Mouse (Mus musculus): ENCODE results near the gene Iqcn. TPM values are rescaled to one million over a fixed set of nuclear protein-coding genes. Genes with fewer than 3 reads are reported as not detected.

The Iqcn gene
- polyA plus RNA-seq (2014; fragmentation: Illumina TruSeq; extraction: RNeasy Lipid Tissue Mini Kit (QIAGEN cat#74804); ENCODE audit: low read depth, low replicate concordance) = 11.0 TPM

DNA sequence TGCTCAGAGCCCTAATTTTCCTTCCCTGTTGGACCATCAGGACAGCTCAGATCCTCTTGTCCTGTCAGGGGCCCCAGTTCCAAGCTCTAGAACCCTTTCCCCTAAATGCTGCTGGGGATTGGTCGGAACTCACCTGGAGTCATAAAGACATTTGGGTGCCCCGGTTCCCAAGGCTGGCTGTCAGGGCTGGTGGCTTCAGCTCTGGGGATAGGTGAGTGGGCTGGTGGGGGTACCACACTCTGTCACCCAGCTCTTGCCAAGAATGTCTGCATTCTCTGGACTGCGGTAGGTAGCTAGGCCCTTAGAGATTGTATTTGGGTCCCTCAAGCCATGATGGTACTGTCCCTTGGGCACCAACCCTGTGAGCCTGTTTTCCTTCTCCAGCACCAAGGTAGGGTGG is at the start of gene Iqcn:
TSS of gene Iqcn (plus strand) at position 171 of the 400 bp plus-strand sequence.

GRCm38 (mm10) chr8:70660273-70660725 is 43.0 kb upstream of the Iqcn start, which contains the start of gene Pgpep1:
TSS of gene Pgpep1 (minus strand) at chr8:70660388.

GRCm38 (mm10) chr8:70673079-70673856 is 30.0 kb upstream of the Iqcn start, which contains the start of gene Lsm4:
TSS of gene Lsm4 (plus strand) at chr8:70673248.

GRCm38 (mm10) chr8:70698310-70699109 is 4.7 kb upstream of the Iqcn start, which contains the start of gene Jund:
TSS of gene Jund (plus strand) at chr8:70698949.

GRCm38 (mm10) chr8:70718297-70718696 is 15.0 kb downstream of the Iqcn start, which contains the start of gene Gm3336:
TSS of gene Gm3336 (plus strand) at chr8:70718543.

GRCm38 (mm10) chr8:70723486-70724210 is 20.4 kb downstream of the Iqcn start, which contains the start of gene Pde4c:
TSS of gene Pde4c (plus strand) at chr8:70723720.

DNA sequence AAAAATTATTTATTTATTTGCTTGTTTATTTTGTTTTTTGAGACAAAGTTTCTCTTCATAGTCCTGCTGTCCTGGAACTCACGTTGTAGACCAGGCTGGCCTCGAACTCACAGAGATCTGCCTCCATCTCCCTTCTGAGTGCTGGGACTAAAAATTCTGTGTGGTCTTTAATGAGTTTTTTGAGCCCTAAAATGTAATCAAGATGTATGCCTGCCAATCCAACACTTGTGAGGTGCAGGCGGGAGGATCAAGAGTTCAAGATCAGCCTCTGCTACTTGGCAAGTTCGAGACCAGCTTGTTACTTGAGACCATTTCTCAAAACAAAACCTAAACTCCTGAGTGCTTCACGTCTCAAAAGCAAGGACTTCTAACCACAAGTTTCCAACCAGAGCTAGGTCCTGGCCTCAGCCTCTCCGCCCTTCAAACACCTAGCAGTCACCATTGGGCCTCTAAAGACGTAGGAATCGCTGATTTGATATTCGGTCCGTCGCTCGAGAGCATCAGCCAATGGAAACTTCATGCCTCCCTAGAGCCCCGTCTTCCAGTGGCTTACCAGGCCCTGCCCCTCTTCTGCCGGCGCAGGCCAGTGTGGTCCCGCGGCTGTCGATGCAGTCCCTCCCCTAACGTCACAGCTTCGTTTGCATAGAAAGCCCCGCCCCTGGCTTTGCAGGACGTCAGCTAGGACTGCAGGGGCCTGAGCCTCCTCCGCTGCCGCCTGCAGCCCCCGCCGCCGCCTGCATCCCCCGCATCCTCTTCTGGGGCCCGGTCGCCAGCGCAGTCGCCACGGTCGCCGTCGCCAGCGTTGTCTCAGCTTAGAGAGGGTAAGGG is 51.0 kb downstream of the Iqcn start, which contains the start of gene Rab3a:
TSS of gene Rab3a (plus strand) at position 637 of the 828 bp plus-strand sequence.

GRCm38 (mm10) chr8:70760775-70761406 is 57.6 kb downstream of the Iqcn start, which contains the start of gene Mpv17l2:
TSS of gene Mpv17l2 (minus strand) at chr8:70760946.

Other genes with a start within 250 kb of the Iqcn start
- 0.74 TPM for gene Klhl26, start 226.5 kb upstream of the Iqcn start, polyA plus RNA-seq (2014; fragmentation: Illumina TruSeq; extraction: RNeasy Lipid Tissue Mini Kit (QIAGEN cat#74804); ENCODE audit: low read depth, low replicate concordance)
- gene Tmem59l, start 216.1 kb upstream of the Iqcn start, polyA plus RNA-seq (2014; fragmentation: Illumina TruSeq; extraction: RNeasy Lipid Tissue Mini Kit (QIAGEN cat#74804); ENCODE audit: low read depth, low replicate concordance) = 1.8 TPM
- gene Crlf1, start 210.3 kb upstream of the Iqcn start, polyA plus RNA-seq (2014; fragmentation: Illumina TruSeq; extraction: RNeasy Lipid Tissue Mini Kit (QIAGEN cat#74804); ENCODE audit: low read depth, low replicate concordance) = 0.74 TPM
- gene Rex1bd, start 196.7 kb upstream of the Iqcn start, polyA plus RNA-seq (2014; fragmentation: Illumina TruSeq; extraction: RNeasy Lipid Tissue Mini Kit (QIAGEN cat#74804); ENCODE audit: low read depth, low replicate concordance) = not detected
- 3.6 TPM for gene Uba52, start 192.7 kb upstream of the Iqcn start, polyA plus RNA-seq (2014; fragmentation: Illumina TruSeq; extraction: RNeasy Lipid Tissue Mini Kit (QIAGEN cat#74804); ENCODE audit: low read depth, low replicate concordance)
- gene Fkbp8, start 175.7 kb upstream of the Iqcn start, polyA plus RNA-seq (2014; fragmentation: Illumina TruSeq; extraction: RNeasy Lipid Tissue Mini Kit (QIAGEN cat#74804); ENCODE audit: low read depth, low replicate concordance) = 3.0 TPM
- gene Kxd1, start 175.5 kb upstream of the Iqcn start, polyA plus RNA-seq (2014; fragmentation: Illumina TruSeq; extraction: RNeasy Lipid Tissue Mini Kit (QIAGEN cat#74804); ENCODE audit: low read depth, low replicate concordance) = 6.7 TPM
- 1.3 TPM for gene Ell, start 164.0 kb upstream of the Iqcn start, polyA plus RNA-seq (2014; fragmentation: Illumina TruSeq; extraction: RNeasy Lipid Tissue Mini Kit (QIAGEN cat#74804); ENCODE audit: low read depth, low replicate concordance)
- gene Isyna1, start 109.1 kb upstream of the Iqcn start, polyA plus RNA-seq (2014; fragmentation: Illumina TruSeq; extraction: RNeasy Lipid Tissue Mini Kit (QIAGEN cat#74804); ENCODE audit: low read depth, low replicate concordance) = 0.83 TPM
- gene Ssbp4, start 94.6 kb upstream of the Iqcn start, polyA plus RNA-seq (2014; fragmentation: Illumina TruSeq; extraction: RNeasy Lipid Tissue Mini Kit (QIAGEN cat#74804); ENCODE audit: low read depth, low replicate concordance) = not detected
- gene Lrrc25, start 87.3 kb upstream of the Iqcn start, polyA plus RNA-seq (2014; fragmentation: Illumina TruSeq; extraction: RNeasy Lipid Tissue Mini Kit (QIAGEN cat#74804); ENCODE audit: low read depth, low replicate concordance) = not detected
- gene Gdf15, start 71.0 kb upstream of the Iqcn start, polyA plus RNA-seq (2014; fragmentation: Illumina TruSeq; extraction: RNeasy Lipid Tissue Mini Kit (QIAGEN cat#74804); ENCODE audit: low read depth, low replicate concordance) = not detected
- gene Pgpep1, start 43.1 kb upstream of the Iqcn start, polyA plus RNA-seq (2014; fragmentation: Illumina TruSeq; extraction: RNeasy Lipid Tissue Mini Kit (QIAGEN cat#74804); ENCODE audit: low read depth, low replicate concordance) = 1.2 TPM
- 1.1 TPM for gene Lsm4, start 30.2 kb upstream of the Iqcn start, polyA plus RNA-seq (2014; fragmentation: Illumina TruSeq; extraction: RNeasy Lipid Tissue Mini Kit (QIAGEN cat#74804); ENCODE audit: low read depth, low replicate concordance)
- gene Jund, start 4.5 kb upstream of the Iqcn start, polyA plus RNA-seq (2014; fragmentation: Illumina TruSeq; extraction: RNeasy Lipid Tissue Mini Kit (QIAGEN cat#74804); ENCODE audit: low read depth, low replicate concordance) = 5.1 TPM
- not detected for gene Gm3336, start 15.1 kb downstream of the Iqcn start, polyA plus RNA-seq (2014; fragmentation: Illumina TruSeq; extraction: RNeasy Lipid Tissue Mini Kit (QIAGEN cat#74804); ENCODE audit: low read depth, low replicate concordance)
- gene Pde4c, start 20.3 kb downstream of the Iqcn start, polyA plus RNA-seq (2014; fragmentation: Illumina TruSeq; extraction: RNeasy Lipid Tissue Mini Kit (QIAGEN cat#74804); ENCODE audit: low read depth, low replicate concordance) = not detected
- gene Rab3a, start 51.2 kb downstream of the Iqcn start, polyA plus RNA-seq (2014; fragmentation: Illumina TruSeq; extraction: RNeasy Lipid Tissue Mini Kit (QIAGEN cat#74804); ENCODE audit: low read depth, low replicate concordance) = 0.85 TPM
- gene Mpv17l2, start 57.5 kb downstream of the Iqcn start, polyA plus RNA-seq (2014; fragmentation: Illumina TruSeq; extraction: RNeasy Lipid Tissue Mini Kit (QIAGEN cat#74804); ENCODE audit: low read depth, low replicate concordance) = 0.29 TPM
- 0.84 TPM for gene Pik3r2, start 73.3 kb downstream of the Iqcn start, polyA plus RNA-seq (2014; fragmentation: Illumina TruSeq; extraction: RNeasy Lipid Tissue Mini Kit (QIAGEN cat#74804); ENCODE audit: low read depth, low replicate concordance)
- gene Mast3, start 101.6 kb downstream of the Iqcn start, polyA plus RNA-seq (2014; fragmentation: Illumina TruSeq; extraction: RNeasy Lipid Tissue Mini Kit (QIAGEN cat#74804); ENCODE audit: low read depth, low replicate concordance) = 1.0 TPM
- not detected for gene Il12rb1, start 105.0 kb downstream of the Iqcn start, polyA plus RNA-seq (2014; fragmentation: Illumina TruSeq; extraction: RNeasy Lipid Tissue Mini Kit (QIAGEN cat#74804); ENCODE audit: low read depth, low replicate concordance)
- 1.6 TPM for gene Arrdc2, start 136.3 kb downstream of the Iqcn start, polyA plus RNA-seq (2014; fragmentation: Illumina TruSeq; extraction: RNeasy Lipid Tissue Mini Kit (QIAGEN cat#74804); ENCODE audit: low read depth, low replicate concordance)
- gene Kcnn1, start 159.8 kb downstream of the Iqcn start, polyA plus RNA-seq (2014; fragmentation: Illumina TruSeq; extraction: RNeasy Lipid Tissue Mini Kit (QIAGEN cat#74804); ENCODE audit: low read depth, low replicate concordance) = not detected
- 0.50 TPM for gene Ccdc124, start 170.5 kb downstream of the Iqcn start, polyA plus RNA-seq (2014; fragmentation: Illumina TruSeq; extraction: RNeasy Lipid Tissue Mini Kit (QIAGEN cat#74804); ENCODE audit: low read depth, low replicate concordance)
- not detected for gene Slc5a5, start 189.3 kb downstream of the Iqcn start, polyA plus RNA-seq (2014; fragmentation: Illumina TruSeq; extraction: RNeasy Lipid Tissue Mini Kit (QIAGEN cat#74804); ENCODE audit: low read depth, low replicate concordance)
- 27.3 TPM for gene Rpl18a, start 194.0 kb downstream of the Iqcn start, polyA plus RNA-seq (2014; fragmentation: Illumina TruSeq; extraction: RNeasy Lipid Tissue Mini Kit (QIAGEN cat#74804); ENCODE audit: low read depth, low replicate concordance)
- 1.9 TPM for gene Map1s, start 202.5 kb downstream of the Iqcn start, polyA plus RNA-seq (2014; fragmentation: Illumina TruSeq; extraction: RNeasy Lipid Tissue Mini Kit (QIAGEN cat#74804); ENCODE audit: low read depth, low replicate concordance)

Data from testis, adult 10 weeks (tissue).